Mouse (Mus musculus) thymus, postnatal 14 days (tissue): ENCODE data around the gene Map4k1.

Experiments
- DNase-seq: peaks from one replicate; pipeline ENCODE4 v3.0.0; 2021

Map4k1 gene

GRCm38 (mm10) chr7:28981651-28982273 is at the start of gene Map4k1, which contains the start of gene Eif3k:
Map4k1 (plus strand) TSS chr7:28982050.
Eif3k (minus strand) TSS chr7:28981864.
- DNase-seq, result peak; percentile 97

GRCm38 (mm10) chr7:28932421-28933041 is 49.3 kb upstream of the Map4k1 start:
- DNase-seq, result peak; percentile 21

- no peak for DNase-seq
Measured at GRCm38 (mm10) chr7:28933825-28934224, 48.0 kb upstream of the Map4k1 start.

- DNase-seq, result no peak
Measured at GRCm38 (mm10) chr7:28936787-28937186, 45.1 kb upstream of the Map4k1 start.

GRCm38 (mm10) chr7:28938654-28939053 is 43.2 kb upstream of the Map4k1 start:
- no peak for DNase-seq

GRCm38 (mm10) chr7:28939418-28940183 is 42.2 kb upstream of the Map4k1 start:
- no peak for DNase-seq

- no peak for DNase-seq
Measured at GRCm38 (mm10) chr7:28941129-28941528, 40.7 kb upstream of the Map4k1 start.

- no peak for DNase-seq
Measured at GRCm38 (mm10) chr7:28941542-28941941, 40.3 kb upstream of the Map4k1 start.

- DNase-seq, result peak; percentile 20
Measured at GRCm38 (mm10) chr7:28943451-28944180, 38.2 kb upstream of the Map4k1 start.

- DNase-seq, result peak; percentile 23
Measured at GRCm38 (mm10) chr7:28944756-28945415, 37.0 kb upstream of the Map4k1 start.

GRCm38 (mm10) chr7:28945416-28946270 is 36.2 kb upstream of the Map4k1 start:
- no peak for DNase-seq

- DNase-seq, result no peak
Measured at GRCm38 (mm10) chr7:28946271-28946610, 35.6 kb upstream of the Map4k1 start.

- DNase-seq, result no peak
Measured at GRCm38 (mm10) chr7:28948746-28949145, 33.1 kb upstream of the Map4k1 start.

- no peak for DNase-seq
Measured at GRCm38 (mm10) chr7:28949298-28949697, 32.6 kb upstream of the Map4k1 start.

- no peak for DNase-seq
Measured at GRCm38 (mm10) chr7:28950346-28951037, 31.4 kb upstream of the Map4k1 start.

GRCm38 (mm10) chr7:28951764-28952163 is 30.1 kb upstream of the Map4k1 start:
- no peak for DNase-seq

- no peak for DNase-seq
Measured at GRCm38 (mm10) chr7:28952786-28953185, 29.1 kb upstream of the Map4k1 start.

GRCm38 (mm10) chr7:28953476-28954376 is 28.1 kb upstream of the Map4k1 start:
- DNase-seq, result no peak

- DNase-seq, result no peak
Measured at GRCm38 (mm10) chr7:28954773-28955172, 27.1 kb upstream of the Map4k1 start.

GRCm38 (mm10) chr7:28955295-28955897 is 26.5 kb upstream of the Map4k1 start:
- DNase-seq, result no peak
